Mouse (Mus musculus) regulatory T cell (primary cell): ENCODE measurements around the gene Cox18.
"Not testable (repeated sequence)": the region's sequence is repeated elsewhere in the genome, so short reads cannot be mapped to it uniquely, and the experiment has no call there.

Experiments
- in situ Hi-C: fragments of 300-600 bp; cut with MboI, MseI; formaldehyde crosslinking; loops from one replicate; pipeline ENCODE4 v1.15.1; 2025; ENCODE audit warnings: high pct_unique_total_duplicates

The Cox18 gene

DNA sequence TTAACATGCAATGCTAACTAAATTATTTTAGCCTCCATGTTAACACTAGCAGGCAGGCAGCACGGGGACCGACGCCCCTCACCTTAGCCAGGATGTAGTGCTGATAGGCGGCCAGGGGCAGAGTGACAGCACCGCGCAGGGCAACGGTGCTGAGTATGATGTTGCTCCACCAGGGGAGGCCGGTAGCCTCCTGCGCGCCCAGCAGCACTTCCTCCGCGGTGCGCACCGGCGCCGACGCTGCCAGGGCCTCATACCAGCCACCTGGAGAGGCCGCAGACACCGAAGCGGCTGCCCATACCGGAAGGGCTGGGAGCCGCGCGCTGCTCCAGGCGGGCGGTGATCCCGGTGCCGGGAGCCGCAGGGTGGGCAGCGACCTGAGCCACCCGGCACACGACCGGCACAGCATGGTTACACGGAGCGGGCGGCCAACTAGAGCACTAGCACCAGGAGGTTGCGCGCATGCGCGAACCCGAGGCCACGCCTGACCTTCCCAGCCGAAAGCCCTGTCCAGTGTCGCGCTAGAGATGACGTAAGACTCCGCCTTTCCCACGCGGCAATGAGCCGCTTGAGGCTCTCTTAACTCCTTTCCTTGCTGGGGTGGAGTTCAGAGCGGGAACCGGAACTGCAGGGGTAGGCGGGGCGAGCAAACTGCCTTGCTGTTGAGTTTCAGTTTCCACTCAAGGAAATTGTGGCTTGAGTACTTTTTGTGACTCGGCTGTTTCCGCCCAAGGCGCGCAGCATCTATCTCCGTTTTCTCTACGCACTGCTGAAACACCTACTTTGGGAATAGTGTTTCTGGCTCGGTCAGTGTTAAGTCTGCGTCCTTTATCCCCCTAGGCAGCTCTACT, at the start of gene Cox18:
Gene Cox18, minus strand, starts transcription at position 468 of the 848 bp plus-strand sequence.
- in situ Hi-C loops: loop anchor here (10.0 to 25.0 kb wide), 3 partner anchors 389 to 1751 kb away; partner anchors contain the start of gene Cxcl2

GRCm38 (mm10) chr5:90262230-90262629, 38.4 kb upstream of the Cox18 start:
- in situ Hi-C loops: not testable (repeated sequence)

DNA sequence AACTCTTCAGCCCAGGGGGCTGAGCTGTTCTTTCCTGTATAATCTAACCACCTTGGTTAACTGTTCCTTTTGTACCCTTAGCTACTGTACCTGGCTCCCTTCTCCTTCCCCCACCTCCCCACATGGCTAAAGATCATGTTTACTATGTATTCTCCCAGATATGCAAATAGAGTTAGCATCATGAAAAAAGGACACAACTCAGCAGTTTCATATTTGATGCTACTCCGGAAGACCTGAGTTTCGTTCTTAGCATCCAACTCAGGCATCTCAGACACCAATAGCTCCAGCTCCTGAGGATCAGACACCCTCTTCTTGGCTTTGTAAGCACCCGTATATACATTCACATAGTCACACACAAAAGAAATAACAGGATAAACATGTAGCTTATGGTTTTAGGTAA, 33.2 kb upstream of the Cox18 start:
- in situ Hi-C loops: no loop called here

- in situ Hi-C loops: loop anchor here (25.0 kb wide), 1 partner anchor 1815 kb away; no protein-coding TSS in a partner anchor
These were observed 23.7 kb upstream of the Cox18 start for GRCm38 (mm10) chr5:90247503-90247902.

- in situ Hi-C loops: loop anchor here (25.0 kb wide), 1 partner anchor 1815 kb away; no protein-coding TSS in a partner anchor
These were observed 23.2 kb upstream of the Cox18 start for GRCm38 (mm10) chr5:90246987-90247386.

DNA sequence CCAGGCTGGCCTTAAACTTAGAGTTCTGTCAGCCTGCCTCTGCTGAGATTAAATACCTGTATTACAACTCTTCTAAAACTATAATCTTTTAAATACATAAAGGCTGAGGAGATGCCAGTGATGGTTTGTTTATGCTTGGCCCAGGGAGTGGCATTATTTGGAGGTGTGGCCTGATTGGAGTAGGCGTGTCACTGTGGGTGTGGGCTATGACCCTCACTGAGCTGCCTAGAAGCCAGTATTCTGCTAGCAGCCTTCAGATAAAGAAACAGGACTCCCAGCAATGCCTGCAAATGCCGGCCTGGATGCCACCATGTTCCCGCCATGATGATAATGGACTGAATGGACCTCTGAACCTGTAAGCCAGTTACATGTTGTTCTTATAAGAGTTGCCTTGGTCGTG, 22.8 kb upstream of the Cox18 start:
- in situ Hi-C loops: loop anchor here (25.0 kb wide), 1 partner anchor 1816 kb away; no protein-coding TSS in a partner anchor

GRCm38 (mm10) chr5:90245416-90245815, 21.6 kb upstream of the Cox18 start:
- in situ Hi-C loops: loop anchor here (25.0 kb wide), 1 partner anchor 1817 kb away; no protein-coding TSS in a partner anchor

DNA sequence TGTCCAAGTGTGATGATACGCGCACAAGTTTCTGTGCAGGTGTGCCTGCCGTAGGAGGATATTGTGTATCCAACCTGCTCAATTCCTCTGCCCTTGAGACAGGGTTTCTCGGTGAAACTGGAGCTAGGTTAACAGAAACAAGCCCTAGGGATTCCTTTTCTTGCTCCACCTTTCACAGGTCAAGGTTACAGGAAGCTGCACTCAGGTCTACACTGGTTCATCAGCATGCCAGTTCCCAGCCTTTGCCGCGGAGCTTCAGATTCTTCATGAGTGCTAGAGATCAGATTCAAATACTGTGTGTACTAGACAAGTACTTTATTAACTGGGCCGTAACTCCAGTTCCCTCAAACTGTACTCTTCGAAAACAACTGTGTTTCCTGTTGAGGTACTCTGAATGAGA, 11.4 kb upstream of the Cox18 start:
- in situ Hi-C loops: loop anchor here (25.0 kb wide), 1 partner anchor 1827 kb away; no protein-coding TSS in a partner anchor

GRCm38 (mm10) chr5:90233305-90233704, 9.5 kb upstream of the Cox18 start:
- in situ Hi-C loops: loop anchor here (25.0 kb wide), 1 partner anchor 1829 kb away; no protein-coding TSS in a partner anchor

GRCm38 (mm10) chr5:90229760-90230159, 6.0 kb upstream of the Cox18 start:
- in situ Hi-C loops: loop anchor here (5.0 to 25.0 kb wide), 3 partner anchors 138 to 1833 kb away; partner anchors contain the start of genes Ankrd17 and Gm9958

GRCm38 (mm10) chr5:90226696-90227095, 2.9 kb upstream of the Cox18 start:
- in situ Hi-C loops: loop anchor here (5.0 to 25.0 kb wide), 3 partner anchors 141 to 1836 kb away; partner anchors contain the start of genes Ankrd17 and Gm9958

DNA sequence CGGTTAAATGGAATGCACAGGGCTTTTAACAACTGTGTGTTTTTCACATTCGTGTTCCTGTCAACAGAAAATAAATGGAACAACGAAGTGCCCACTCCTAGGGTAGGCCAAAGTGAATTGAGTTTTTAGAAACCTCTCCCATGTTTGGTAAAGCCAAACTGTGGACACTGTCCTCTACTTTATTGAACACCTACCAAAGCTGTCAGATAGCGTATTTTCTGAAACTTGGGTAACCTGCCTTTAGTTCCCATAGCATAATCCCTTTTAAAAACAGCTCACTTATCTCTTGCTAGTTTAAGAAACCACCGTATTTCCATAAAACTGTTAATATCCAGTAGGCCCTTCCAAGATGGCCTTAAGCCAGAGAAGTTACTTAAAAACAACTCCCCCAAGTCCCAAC, 929 bp upstream of the Cox18 start:
- in situ Hi-C loops: loop anchor here (5.0 to 25.0 kb wide), 5 partner anchors 143 to 1838 kb away; partner anchors contain the start of genes Ankrd17, Cxcl2 and Gm9958

GRCm38 (mm10) chr5:90222937-90223336, 864 bp downstream of the Cox18 start:
- in situ Hi-C loops: loop anchor here (10.0 to 25.0 kb wide), 3 partner anchors 389 to 1752 kb away; partner anchors contain the start of gene Cxcl2

- in situ Hi-C loops: loop anchor here (25.0 kb wide), 2 partner anchors 395 to 695 kb away; partner anchors contain the start of gene Cxcl2
These were observed 6.0 kb downstream of the Cox18 start for GRCm38 (mm10) chr5:90217791-90218190.

GRCm38 (mm10) chr5:90217226-90217625, 6.6 kb downstream of the Cox18 start:
- in situ Hi-C loops: loop anchor here (25.0 kb wide), 2 partner anchors 395 to 695 kb away; partner anchors contain the start of gene Cxcl2

GRCm38 (mm10) chr5:90213356-90213755, 10.4 kb downstream of the Cox18 start:
- in situ Hi-C loops: loop anchor here (25.0 kb wide), 2 partner anchors 399 to 699 kb away; partner anchors contain the start of gene Cxcl2

DNA sequence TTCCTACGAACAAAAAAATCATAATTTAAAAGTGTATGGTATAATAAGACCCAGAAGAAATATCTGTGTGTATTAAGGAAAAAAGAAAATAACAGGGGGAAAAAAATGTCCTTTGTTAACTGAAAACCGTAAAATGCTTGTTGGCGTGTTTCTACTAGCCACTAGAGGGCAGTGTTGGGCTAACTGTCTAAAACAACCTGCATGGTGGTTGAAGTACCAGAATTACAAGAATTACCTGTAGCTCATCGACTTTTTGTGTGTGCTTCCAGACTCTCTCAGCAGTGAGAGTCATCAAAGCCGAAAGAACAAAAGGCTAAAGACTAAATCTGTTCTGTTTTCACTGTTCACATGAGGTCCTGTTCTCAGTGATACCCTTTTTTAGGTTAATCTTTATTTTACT, 20.6 kb downstream of the Cox18 start:
- in situ Hi-C loops: loop anchor here (5.0 to 25.0 kb wide), 4 partner anchors 294 to 709 kb away; partner anchors contain the start of gene Cxcl2

GRCm38 (mm10) chr5:90202447-90203117, 21.2 kb downstream of the Cox18 start:
- in situ Hi-C loops: loop anchor here (5.0 to 25.0 kb wide), 4 partner anchors 295 to 710 kb away; partner anchors contain the start of gene Cxcl2

GRCm38 (mm10) chr5:90199922-90200632, 23.7 kb downstream of the Cox18 start:
- in situ Hi-C loops: loop anchor here (5.0 to 25.0 kb wide), 5 partner anchors 297 to 745 kb away; partner anchors contain the start of genes Cxcl2 and Gc

DNA sequence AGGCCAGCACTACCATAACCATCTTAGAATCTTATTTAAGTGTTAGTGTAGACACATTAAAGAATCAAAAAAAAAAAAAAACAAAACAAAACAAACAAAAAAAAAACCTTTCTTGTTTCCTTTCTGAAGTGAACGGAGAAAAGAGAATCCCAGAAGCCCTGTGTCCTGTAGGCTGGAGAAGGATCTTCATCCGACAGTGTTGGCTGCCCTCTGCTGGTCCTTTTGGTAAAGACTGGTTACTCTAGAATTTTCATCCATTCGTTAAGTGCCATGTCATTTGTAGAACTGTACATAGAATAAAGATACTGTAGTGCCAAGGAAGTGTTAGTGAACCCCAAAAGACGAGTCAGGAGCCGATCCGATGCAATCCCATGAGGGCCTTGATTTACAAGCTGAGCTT, 29.0 kb downstream of the Cox18 start:
- in situ Hi-C loops: loop anchor here (10.0 kb wide), 1 partner anchor 740 kb away; the partner anchor contains the start of gene Gc
